Mouse (Mus musculus): Measurements from ENCODE around the gene Col4a4.

DNA sequence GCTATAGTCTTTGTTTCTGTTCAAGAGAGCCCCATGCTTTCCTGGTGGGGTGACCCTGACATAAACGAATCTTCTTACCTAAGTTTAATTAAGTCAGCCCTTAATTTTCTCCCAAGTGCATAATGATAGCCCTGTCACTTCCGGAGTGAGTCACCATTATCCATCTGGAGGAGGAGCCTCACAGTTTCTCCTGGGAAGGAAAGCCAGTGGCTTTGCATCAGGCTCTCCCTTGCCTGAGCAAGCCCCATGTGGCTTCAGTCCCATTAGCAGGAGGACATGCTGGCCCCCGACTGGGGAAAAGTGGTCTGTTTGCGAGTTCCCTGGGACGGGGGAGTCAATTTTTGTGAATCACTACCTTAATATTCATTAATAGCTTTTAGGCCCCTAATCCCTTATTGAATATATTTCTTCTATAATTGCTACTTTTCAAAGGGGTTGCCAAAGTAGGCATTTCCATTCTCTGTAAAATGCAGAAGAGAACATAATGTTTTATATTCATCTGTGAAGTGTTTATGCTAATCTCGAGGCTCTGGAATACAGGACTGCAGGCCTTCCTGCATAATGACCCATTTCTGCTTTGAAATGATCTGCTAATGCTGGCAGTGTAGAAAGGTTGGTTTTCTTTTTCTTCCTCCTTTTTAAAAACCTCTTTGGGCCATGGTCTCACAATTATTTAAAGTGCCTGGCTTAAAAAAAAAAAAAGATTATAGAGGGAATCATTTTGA is 134.6 kb downstream of the Col4a4 start:
- no peak for TF ChIP-seq CTCF (IDR thresholded peaks at IDR 0.05; ENCODE audit: insufficient read depth, low read length)
- TF ChIP-seq POLR2A (IDR thresholded peaks at IDR 0.05; ENCODE audit: borderline replicate concordance, extremely low read depth, low read depth, low read length): no peak
